Mouse (Mus musculus) megakaryocyte, embryonic 14.5 days (primary cell): Measurements from ENCODE around the gene Ubqln4.

Source experiments
- FLI1 ChIP-seq: IDR thresholded peaks from 2 replicates; pipeline ENCODE4 v1.6.1; 2012; ENCODE audit warnings: low read length, inconsistent platforms, mixed read lengths
- GATA1 ChIP-seq: IDR thresholded peaks from 3 replicates; pipeline ENCODE4 v1.6.1; 2012; ENCODE audit warnings: mixed read lengths, low read length, inconsistent platforms, borderline replicate concordance

GRCm38 (mm10) chr3:88518411-88518810 lies 35.1 kb upstream of the Ubqln4 start:
- TF ChIP-seq GATA1 (no peak), FLI1 (no peak)
